18 mouse cellular contexts compared by ENCODE assay signal in the genomic region with DNA sequence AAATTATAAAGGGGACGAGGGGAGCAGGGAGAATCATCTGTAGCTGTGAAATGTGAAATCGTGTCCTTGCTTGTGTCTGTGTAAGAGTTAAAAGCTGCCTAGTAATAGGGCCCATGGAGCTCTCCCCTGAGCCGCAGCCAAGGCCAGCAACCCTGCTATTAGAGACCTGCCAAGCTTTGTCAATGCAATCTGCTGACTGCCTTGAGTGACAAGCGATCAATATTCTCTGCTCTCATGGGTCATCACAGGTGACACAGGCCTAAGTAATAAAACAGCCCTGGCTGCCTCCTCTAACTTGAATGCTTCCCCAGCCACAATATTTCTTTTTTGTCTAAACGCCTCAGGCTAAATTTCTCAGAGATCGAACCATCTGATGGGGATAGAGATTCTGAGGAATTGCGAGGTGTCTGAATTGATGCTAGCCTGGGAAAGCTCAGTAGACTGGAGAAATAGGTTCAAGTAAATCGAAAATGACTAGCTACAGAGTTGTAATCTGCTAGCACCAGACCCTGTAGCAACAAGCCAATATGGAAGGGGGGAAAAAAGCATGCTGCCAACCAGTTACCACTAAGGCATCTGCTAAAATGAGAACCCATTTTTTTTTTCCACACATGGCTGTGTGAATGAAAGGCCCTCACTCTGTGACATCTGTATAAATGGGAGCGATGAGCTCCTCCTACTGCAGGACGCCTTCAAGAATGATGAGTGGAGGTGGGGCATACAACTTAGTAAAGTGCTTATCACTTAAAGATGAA.
DNase-seq lines count a peak whose midpoint lies in the region; ATAC-seq lines count a peak whose summit lies in the region.
"Had no signal": no experiment of that assay in that cellular context is flagged by ENCODE, and none has a peak within 500 bp of the region (broad histone marks: within the 10 kb centered on the region; RNA-seq: fewer than 3 reads in every experiment).

No protein-coding gene starts in this region.

- no peaks in the 10 kb centered on the region for H3K36me3 ChIP-seq in midbrain, embryonic 11.5 days (ENCODE audit: control insufficient read depth, insufficient read depth, low read length)
- no peaks in the 10 kb centered on the region for H3K36me3 ChIP-seq in midbrain, embryonic 10.5 days
- H3K36me3 ChIP-seq in forebrain, embryonic 16.5 days (ENCODE audit: control insufficient read depth, insufficient read depth) = no peaks in the 10 kb centered on the region
- H3K36me3 ChIP-seq in hindbrain, embryonic 15.5 days = no peaks in the 10 kb centered on the region
- no peaks in the 10 kb centered on the region for H3K36me3 ChIP-seq in midbrain, embryonic 14.5 days (ENCODE audit: control insufficient read depth, insufficient read depth, low read length)
- H3K36me3 ChIP-seq: heart, embryonic 10.5 days; limb, embryonic 15.5 days; neural tube, embryonic 13.5 days had no signal

- peaks cover 4% of the 10 kb centered on the region for H3K4me1 ChIP-seq in midbrain, embryonic 11.5 days (ENCODE audit: control insufficient read depth, insufficient read depth, low read length)
- peaks cover 32% of the 10 kb centered on the region for H3K4me1 ChIP-seq in midbrain, embryonic 10.5 days
- H3K4me1 ChIP-seq in forebrain, embryonic 16.5 days (replicated peaks; ENCODE audit: control insufficient read depth, insufficient read depth, low read length) = peaks cover 17% of the 10 kb centered on the region
- peaks cover 22% of the 10 kb centered on the region for H3K4me1 ChIP-seq in hindbrain, embryonic 15.5 days (replicated peaks)
- peaks cover 23% of the 10 kb centered on the region; the same call in 1 of the 2 replicates for H3K4me1 ChIP-seq in midbrain, embryonic 14.5 days (ENCODE audit: control insufficient read depth, insufficient read depth, low read length)

- no peaks in the 10 kb centered on the region for H3K27me3 ChIP-seq in midbrain, embryonic 11.5 days (ENCODE audit: control insufficient read depth, insufficient read depth, low read length)
- H3K27me3 ChIP-seq in midbrain, embryonic 10.5 days (ENCODE audit: low read depth, poor library complexity, severe bottlenecking) = peaks cover 18% of the 10 kb centered on the region
- no peaks in the 10 kb centered on the region for H3K27me3 ChIP-seq in forebrain, embryonic 16.5 days (replicated peaks; ENCODE audit: control insufficient read depth, insufficient read depth, low read length)
- no peaks in the 10 kb centered on the region for H3K27me3 ChIP-seq in hindbrain, embryonic 15.5 days
- no peaks in the 10 kb centered on the region for H3K27me3 ChIP-seq in midbrain, embryonic 14.5 days (ENCODE audit: control insufficient read depth, insufficient read depth, low read length)
- H3K27me3 ChIP-seq: limb, embryonic 15.5 days; neural tube, embryonic 13.5 days had no signal

- no peak overlapping the region for H3K27ac ChIP-seq in midbrain, embryonic 11.5 days (ENCODE audit: low read depth, low read length)
- H3K27ac ChIP-seq in midbrain, embryonic 10.5 days (replicated peaks) = no peak overlapping the region
- peak overlapping the region; percentile 42; the same call in 1 of the 2 replicates for H3K27ac ChIP-seq in forebrain, embryonic 16.5 days (ENCODE audit: low read length)
- H3K27ac ChIP-seq in hindbrain, embryonic 15.5 days (replicated peaks) = no peak overlapping the region; the same call in 1 of the 2 replicates
- peak overlapping the region; percentile 26; the same call in 1 of the 2 replicates for H3K27ac ChIP-seq in midbrain, embryonic 14.5 days (replicated peaks; ENCODE audit: low read depth, low read length)
- H3K27ac ChIP-seq: gastrocnemius, adult 2 months; heart, embryonic 10.5 days; kidney, postnatal 0 days; limb, embryonic 15.5 days; neural tube, embryonic 13.5 days had no signal

- no peaks in the 10 kb centered on the region for H3K9me3 ChIP-seq in midbrain, embryonic 11.5 days (ENCODE audit: control insufficient read depth, low read length)
- no peaks in the 10 kb centered on the region for H3K9me3 ChIP-seq in midbrain, embryonic 10.5 days (replicated peaks)
- H3K9me3 ChIP-seq in forebrain, embryonic 16.5 days (ENCODE audit: control insufficient read depth, low read length) = no peaks in the 10 kb centered on the region
- H3K9me3 ChIP-seq in hindbrain, embryonic 15.5 days = no peaks in the 10 kb centered on the region
- H3K9me3 ChIP-seq in midbrain, embryonic 14.5 days (ENCODE audit: control insufficient read depth, low read length) = no peaks in the 10 kb centered on the region
- H3K9me3 ChIP-seq: heart, embryonic 10.5 days; limb, embryonic 15.5 days; neural tube, embryonic 13.5 days had no signal

- peak; percentile 70; the same call in 1 of the 2 replicates for ATAC-seq in midbrain, embryonic 11.5 days (ENCODE audit: low FRiP score)
- peak; percentile 40; the same call in 1 of the 2 replicates for ATAC-seq in forebrain, embryonic 16.5 days
- 0 out of 2 replicates have a peak, but pooled peaks have one; percentile 42 for ATAC-seq in hindbrain, embryonic 15.5 days (ENCODE audit: low FRiP score, low read depth)
- no peak for ATAC-seq in midbrain, embryonic 14.5 days (ENCODE audit: low FRiP score, low TSS enrichment)
- no peak for ATAC-seq in megakaryocyte-erythroid progenitor cell, adult 5-6 weeks (replicated peaks; ENCODE audit: low FRiP score, low TSS enrichment, poor library complexity, severe bottlenecking)
- ATAC-seq: CD4-positive, CD25-positive, alpha-beta regulatory T cell, adult 4 months; intestine, embryonic 16.5 days had no signal

- no peak overlapping the region for H3K9ac ChIP-seq in midbrain, embryonic 11.5 days (ENCODE audit: low read length)
- H3K9ac ChIP-seq in forebrain, embryonic 16.5 days (replicated peaks; ENCODE audit: low read depth, low read length) = no peak overlapping the region
- no peak overlapping the region for H3K9ac ChIP-seq in hindbrain, embryonic 15.5 days
- no peak overlapping the region for H3K9ac ChIP-seq in midbrain, embryonic 14.5 days (replicated peaks; ENCODE audit: low read length)
- H3K9ac ChIP-seq: limb, embryonic 15.5 days; neural tube, embryonic 13.5 days had no signal

- DNase-seq in midbrain, embryonic 11.5 days (ENCODE audit: low spot score, missing footprints) = peak; percentile 77
- DNase-seq in midbrain, embryonic 10.5 days (ENCODE audit: low spot score) = no peak
- DNase-seq in midbrain, embryonic 14.5 days = peak; percentile 56
- DNase-seq in adrenal gland, postnatal 36 days = no peak
- DNase-seq: adrenal gland, postnatal 14 days; gastrocnemius, adult 2 months; heart, postnatal 14 days; layer of hippocampus, adult 9-11 months; lung, postnatal 14 days had no signal

- H3K4me3 ChIP-seq in midbrain, embryonic 11.5 days (ENCODE audit: low read depth, low read length) = no peak overlapping the region
- H3K4me3 ChIP-seq in midbrain, embryonic 10.5 days = no peak overlapping the region
- H3K4me3 ChIP-seq in forebrain, embryonic 16.5 days (replicated peaks; ENCODE audit: low read length) = no peak overlapping the region
- no peak overlapping the region for H3K4me3 ChIP-seq in hindbrain, embryonic 15.5 days
- no peak overlapping the region for H3K4me3 ChIP-seq in midbrain, embryonic 14.5 days (replicated peaks; ENCODE audit: low read depth, low read length)
- H3K4me3 ChIP-seq: gastrocnemius, adult 2 months; heart, embryonic 10.5 days; limb, embryonic 15.5 days; neural tube, embryonic 13.5 days had no signal

- 75% methylated on average over 10 of the region's 10 CpGs for WGBS in midbrain, embryonic 11.5 days
- WGBS in midbrain, embryonic 10.5 days = 82% methylated on average over 10 of the region's 10 CpGs
- WGBS in forebrain, embryonic 16.5 days = 48% methylated on average over 10 of the region's 10 CpGs
- WGBS in hindbrain, embryonic 15.5 days = 54% methylated on average over 10 of the region's 10 CpGs
- 62% methylated on average over 10 of the region's 10 CpGs for WGBS in midbrain, embryonic 14.5 days

- no peak overlapping the region for H3K4me2 ChIP-seq in midbrain, embryonic 11.5 days
- H3K4me2 ChIP-seq in forebrain, embryonic 16.5 days (ENCODE audit: low read length) = no peak overlapping the region
- H3K4me2 ChIP-seq in hindbrain, embryonic 15.5 days = no peak overlapping the region
- H3K4me2 ChIP-seq in midbrain, embryonic 14.5 days (ENCODE audit: low read length) = no peak overlapping the region
- H3K4me2 ChIP-seq: limb, embryonic 15.5 days; neural tube, embryonic 13.5 days had no signal

Comparison
In these comparisons a context has a peak if more than half of its experiments do, and no peak if none do; other contexts are left out.
1. ATAC-seq: peak in midbrain, embryonic 11.5 days (single experiment), forebrain, embryonic 16.5 days (single experiment) and hindbrain, embryonic 15.5 days (single experiment); none in midbrain, embryonic 14.5 days (single experiment) and megakaryocyte-erythroid progenitor cell, adult 5-6 weeks (single experiment).
2. DNase-seq: peak in midbrain, embryonic 11.5 days (single experiment) and midbrain, embryonic 14.5 days (single experiment); none in midbrain, embryonic 10.5 days (single experiment) and adrenal gland, postnatal 36 days (0 of 2).
3. H3K27ac ChIP-seq: peak in forebrain, embryonic 16.5 days (single experiment) and midbrain, embryonic 14.5 days (single experiment); none in midbrain, embryonic 11.5 days (single experiment), midbrain, embryonic 10.5 days (single experiment) and hindbrain, embryonic 15.5 days (single experiment).